Mouse (Mus musculus) fat pad, adult 2 months (tissue): ENCODE measurements at regions not wholly inside any gene's neighbourhood (a gene's known extent, or its start where the extent isn't known, plus 50 kb on each side); places are given as distances from the start of the nearest gene placed in this dataset.

Experiments
- DNase-seq: peaks from one replicate; pipeline ENCODE4 v3.0.0-alpha.2; 2011; ENCODE audit warnings: low read depth, low spot score; ENCODE audit errors: extremely low read depth

DNA sequence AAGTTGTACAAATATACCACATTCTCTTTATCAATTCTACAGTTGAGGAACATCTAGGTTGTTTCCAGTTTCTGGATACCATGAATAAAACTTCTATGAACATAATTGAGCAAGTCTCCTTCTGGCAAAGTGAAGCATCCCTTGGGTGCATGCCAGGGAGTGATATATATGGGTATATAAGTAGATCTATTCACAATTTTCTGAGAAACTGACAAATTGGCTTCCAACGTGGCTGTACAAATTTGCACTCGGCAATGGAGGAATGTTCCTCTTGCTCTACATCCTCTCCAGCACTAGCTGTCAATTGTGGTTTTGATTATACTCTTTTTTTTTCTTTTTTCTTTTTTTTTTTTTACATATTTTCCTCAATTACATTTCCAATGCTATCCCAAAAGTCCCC is 576.7 kb downstream of the 9430069I07Rik start:
- no peak for DNase-seq

DNA sequence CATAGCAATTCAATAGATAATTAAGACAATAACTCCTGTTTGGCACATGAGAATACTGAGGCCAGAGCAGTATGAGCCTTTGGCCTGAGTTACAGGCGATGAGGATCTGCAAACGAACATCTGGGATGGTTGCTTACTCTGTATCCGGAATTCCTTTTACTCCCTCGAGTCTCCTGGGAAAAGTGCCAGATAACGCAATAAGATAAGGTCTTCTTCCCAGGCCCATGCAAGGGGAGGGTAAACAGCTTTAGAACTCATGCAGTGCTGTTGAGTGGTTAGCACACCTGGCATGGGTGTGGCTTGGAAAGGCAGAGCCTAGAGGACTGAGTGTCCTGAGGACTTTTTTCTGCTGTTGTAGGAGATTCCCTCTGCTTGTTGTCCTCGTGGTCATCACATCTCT is 598.2 kb downstream of the 9430069I07Rik start:
- no peak for DNase-seq

GRCm38 (mm10) chr15:33758771-33759170 is 598.9 kb downstream of the 9430069I07Rik start:
- no peak for DNase-seq
